ENCODE assay signal across 10 mouse cellular contexts in genomic region chr7:90067961-90068665, GRCm38 (mm10).
DNase-seq lines count a peak whose midpoint lies in the region; ATAC-seq and TF ChIP-seq lines count a peak whose summit lies in the region.
"Had no signal": no experiment of that assay in that cellular context is flagged by ENCODE, and none has a peak within 500 bp of the region (broad histone marks: within the 10 kb centered on the region; RNA-seq: fewer than 3 reads in every experiment).

No protein-coding gene starts in this region.

- peak; percentile 36; the same call in 1 of the 2 replicates for TF ChIP-seq EP300 in CH12.LX (IDR thresholded peaks at IDR 0.05; ENCODE audit: low read length)

- dilution Hi-C loops in CH12.LX (cut with MboI; ENCODE audit: extremely low pct_ligation_motif_present, extremely low pct_unique_long_range_greater_than_20kb, low sequenced_read_pairs), result no loop called here

- no peak overlapping the region for H3K4me3 ChIP-seq in hindbrain, embryonic 16.5 days (ENCODE audit: low read length)
- H3K4me3 ChIP-seq in hindbrain, embryonic 13.5 days, result no peak overlapping the region
- no peak overlapping the region for H3K4me3 ChIP-seq in CH12.LX (replicated peaks in 1 of 3; ENCODE audit: low read depth in 2 of 3, low read length in 2 of 3, poor library complexity in 1 of 3)
- H3K4me3 ChIP-seq in left cerebral cortex, adult 2 months, result no peak overlapping the region
- H3K4me3 ChIP-seq in limb, embryonic 10.5 days, result no peak overlapping the region
- H3K4me3 ChIP-seq: limb, embryonic 15.5 days had no signal

- H3K36me3 ChIP-seq in hindbrain, embryonic 16.5 days (ENCODE audit: control insufficient read depth, insufficient read depth, low read length), result no peaks in the 10 kb centered on the region
- no peaks in the 10 kb centered on the region for H3K36me3 ChIP-seq in hindbrain, embryonic 13.5 days
- H3K36me3 ChIP-seq in CH12.LX (replicated peaks in 1 of 2; ENCODE audit: control insufficient read depth in 1 of 2, insufficient read depth in 1 of 2, low read length in 1 of 2), result no peaks in the 10 kb centered on the region
- no peaks in the 10 kb centered on the region for H3K36me3 ChIP-seq in limb, embryonic 10.5 days
- H3K36me3 ChIP-seq: limb, embryonic 15.5 days had no signal

- no peak overlapping the region for H3K27ac ChIP-seq in hindbrain, embryonic 16.5 days (ENCODE audit: low read depth, low read length)
- H3K27ac ChIP-seq in hindbrain, embryonic 13.5 days, result no peak overlapping the region
- no peak overlapping the region for H3K27ac ChIP-seq in CH12.LX (ENCODE audit: insufficient read depth, low read depth)
- H3K27ac ChIP-seq in left cerebral cortex, adult 2 months, result no peak overlapping the region
- no peak overlapping the region for H3K27ac ChIP-seq in limb, embryonic 10.5 days
- H3K27ac ChIP-seq: limb, embryonic 15.5 days had no signal

- H3K9me3 ChIP-seq in hindbrain, embryonic 16.5 days (ENCODE audit: control insufficient read depth, low read length), result no peaks in the 10 kb centered on the region
- H3K9me3 ChIP-seq in hindbrain, embryonic 13.5 days, result no peaks in the 10 kb centered on the region
- no peaks in the 10 kb centered on the region for H3K9me3 ChIP-seq in CH12.LX (replicated peaks; ENCODE audit: low read length)
- H3K9me3 ChIP-seq in limb, embryonic 10.5 days (replicated peaks), result no peaks in the 10 kb centered on the region
- H3K9me3 ChIP-seq: limb, embryonic 15.5 days had no signal

- no peak for TF ChIP-seq CTCF in CH12.LX (conservative IDR thresholded peaks at IDR 0.05 in 1 of 2, IDR thresholded peaks at IDR 0.05 in 1 of 2; ENCODE audit: low read depth in 2 of 2, low read length in 2 of 2)
- no peak for TF ChIP-seq CTCF in left cerebral cortex, adult 2 months (IDR thresholded peaks at IDR 0.05)

- ATAC-seq in hindbrain, embryonic 16.5 days, result peak; percentile 48; the same call in 1 of the 2 replicates
- ATAC-seq in hindbrain, embryonic 13.5 days (ENCODE audit: low FRiP score), result no peak
- ATAC-seq in megakaryocyte progenitor cell, adult 5-6 weeks (replicated peaks; ENCODE audit: poor library complexity), result peak; percentile 88

- no peaks in the 10 kb centered on the region for H3K4me1 ChIP-seq in hindbrain, embryonic 16.5 days (ENCODE audit: control insufficient read depth, insufficient read depth, low read depth, low read length)
- H3K4me1 ChIP-seq in hindbrain, embryonic 13.5 days (replicated peaks), result no peaks in the 10 kb centered on the region; the same call in 1 of the 2 replicates
- peaks cover 0 to 10% of the 10 kb centered on the region in 2 experiments; a peak in 1 of 4 replicates for H3K4me1 ChIP-seq in CH12.LX (ENCODE audit: control insufficient read depth in 1 of 2, insufficient read depth in 2 of 2)
- H3K4me1 ChIP-seq in limb, embryonic 10.5 days, result no peaks in the 10 kb centered on the region
- H3K4me1 ChIP-seq: limb, embryonic 15.5 days had no signal

- in situ Hi-C loops in CH12.LX (cut with MboI; ENCODE audit: low pct_ligation_motif_present, low pct_unique_long_range_greater_than_20kb, low sequenced_read_pairs), result no loop called here

- DNase-seq in CH12.LX (ENCODE audit: extremely low read depth), result peak; percentile 43
- DNase-seq in heart, postnatal 10 days, result peak; percentile 64 to 70
- DNase-seq in left cerebral cortex, adult 2 months (ENCODE audit: extremely low spot score in 1 of 2, low spot score in 2 of 2), result no peak
- no peak for DNase-seq in limb, embryonic 10.5 days (ENCODE audit: low spot score)
- no peak for DNase-seq in left cerebral cortex, adult 11 months (ENCODE audit: low spot score)
- DNase-seq: right cerebral cortex, adult 18-20 months had no signal

- WGBS in hindbrain, embryonic 16.5 days, result 82% methylated on average over 3 of the region's 3 CpGs
- WGBS in hindbrain, embryonic 13.5 days, result 85% methylated on average over 3 of the region's 3 CpGs
- 90% methylated on average over 3 of the region's 3 CpGs for WGBS in limb, embryonic 10.5 days

- no peaks in the 10 kb centered on the region for H3K27me3 ChIP-seq in hindbrain, embryonic 16.5 days (replicated peaks; ENCODE audit: control insufficient read depth, insufficient read depth, low read length)
- no peaks in the 10 kb centered on the region for H3K27me3 ChIP-seq in hindbrain, embryonic 13.5 days
- H3K27me3 ChIP-seq in CH12.LX (replicated peaks), result no peaks in the 10 kb centered on the region
- no peaks in the 10 kb centered on the region for H3K27me3 ChIP-seq in limb, embryonic 10.5 days (ENCODE audit: low read depth, poor library complexity, severe bottlenecking)
- H3K27me3 ChIP-seq: limb, embryonic 15.5 days had no signal

- H3K4me2 ChIP-seq in hindbrain, embryonic 16.5 days (ENCODE audit: low read length), result no peak overlapping the region
- H3K4me2 ChIP-seq in hindbrain, embryonic 13.5 days, result no peak overlapping the region
- H3K4me2 ChIP-seq in CH12.LX (ENCODE audit: insufficient read depth, low read depth, poor library complexity, severe bottlenecking), result no peak overlapping the region
- H3K4me2 ChIP-seq: limb, embryonic 15.5 days had no signal

- no peak for TF ChIP-seq POLR2A in CH12.LX (IDR thresholded peaks at IDR 0.05; ENCODE audit: low read depth, low read length)

- intact Hi-C loops in heart, postnatal 10 days (cut with DNase I), result loop anchor here (1.0 to 5.0 kb wide), 2 partner anchors 36 to 61 kb away; no protein-coding TSS in a partner anchor
- intact Hi-C loops in left cerebral cortex, adult 2 months (cut with DNase I), result no loop called here

- H3K9ac ChIP-seq in hindbrain, embryonic 16.5 days (ENCODE audit: low read depth, low read length), result no peak overlapping the region
- no peak overlapping the region for H3K9ac ChIP-seq in hindbrain, embryonic 13.5 days
- H3K9ac ChIP-seq in CH12.LX (ENCODE audit: insufficient read depth, low read depth), result no peak overlapping the region
- H3K9ac ChIP-seq: limb, embryonic 15.5 days had no signal

- no peaks in the 10 kb centered on the region for H3K79me2 ChIP-seq in CH12.LX (replicated peaks; ENCODE audit: control insufficient read depth, extremely low read depth, insufficient read depth, poor library complexity, severe bottlenecking)

- TF ChIP-seq RAD21 in CH12.LX (IDR thresholded peaks at IDR 0.05; ENCODE audit: low read depth, low read length), result no peak; the same call in 1 of the 2 replicates

TF ChIP-seq in CH12.LX, 34 proteins besides CTCF, POLR2A, EP300 and RAD21:
- TF ChIP-seq RCOR1 (conservative IDR thresholded peaks at IDR 0.05; ENCODE audit: low read depth, low read length) (no peak), TCF12 (IDR thresholded peaks at IDR 0.05; ENCODE audit: low read depth, low read length) (peak; percentile 36; the same call in 1 of the 2 replicates), ELF1 (IDR thresholded peaks at IDR 0.05; ENCODE audit: low read depth, low read length) (0 out of 2 replicates have a peak, but pooled peaks have one; percentile 25), ETS1 (conservative IDR thresholded peaks at IDR 0.05; ENCODE audit: low read depth, low read length) (0 out of 2 replicates have a peak, but pooled peaks have one; percentile 10), JUND (conservative IDR thresholded peaks at IDR 0.05; ENCODE audit: low read depth, low read length) (no peak), CHD1 (IDR thresholded peaks at IDR 0.05; ENCODE audit: low read depth, low read length) (no peak), GABPA (IDR thresholded peaks at IDR 0.05; ENCODE audit: insufficient replicate concordance, low read depth, low read length) (no peak), KAT2A (IDR thresholded peaks at IDR 0.05; ENCODE audit: insufficient replicate concordance, low read length) (no peak), NELFE (IDR thresholded peaks at IDR 0.05; ENCODE audit: low read depth, low read length) (no peak), BHLHE40 (IDR thresholded peaks at IDR 0.05; ENCODE audit: low read depth, low read length) (peak; percentile 31; the same call in 1 of the 2 replicates), ZMIZ1 (IDR thresholded peaks at IDR 0.05; ENCODE audit: low read depth, low read length) (no peak), CHD2 (IDR thresholded peaks at IDR 0.05; ENCODE audit: low read length) (no peak), POLR2AphosphoS2 (IDR thresholded peaks at IDR 0.05; ENCODE audit: low read depth, low read length) (no peak), MYC (IDR thresholded peaks at IDR 0.05; ENCODE audit: low read depth, low read length) (no peak), MAZ (IDR thresholded peaks at IDR 0.05; ENCODE audit: low read depth, low read length) (no peak), MAX (IDR thresholded peaks at IDR 0.05; ENCODE audit: low read length) (no peak), MXI1 (IDR thresholded peaks at IDR 0.05; ENCODE audit: low read depth, low read length) (no peak), ZC3H11A (IDR thresholded peaks at IDR 0.05; ENCODE audit: low read depth, low read length) (no peak), IRF4 (IDR thresholded peaks at IDR 0.05; ENCODE audit: low read depth, low read length) (peak; percentile 28; the same call in 1 of the 2 replicates), SMC3 (IDR thresholded peaks at IDR 0.05; ENCODE audit: low read depth, low read length) (no peak), USF1 (IDR thresholded peaks at IDR 0.05; ENCODE audit: low read depth, low read length) (no peak), HCFC1 (IDR thresholded peaks at IDR 0.05; ENCODE audit: low read depth, low read length) (no peak), MAFK (IDR thresholded peaks at IDR 0.05; ENCODE audit: insufficient replicate concordance, low read length) (no peak), SIN3A (IDR thresholded peaks at IDR 0.05; ENCODE audit: low read length) (no peak)
TF ChIP-seq in CH12.LX: peak in this region for 5.

Comparison
In these comparisons a context has a peak if more than half of its experiments do, and no peak if none do; other contexts are left out.
1. DNase-seq: peak in CH12.LX (single experiment) and heart, postnatal 10 days (2 of 2); none in left cerebral cortex, adult 2 months (0 of 2), limb, embryonic 10.5 days (single experiment) and left cerebral cortex, adult 11 months (single experiment).